Mouse (Mus musculus) neural tube, embryonic 13.5 days (tissue): ENCODE measurements around the gene Zc3h15. TPM values are rescaled to one million over a fixed set of nuclear protein-coding genes. Genes with fewer than 3 reads are reported as not detected.
"Not testable (repeated sequence)": the region's sequence is repeated elsewhere in the genome, so short reads cannot be mapped to it uniquely, and the experiment has no call there.

Experiments used
- ATAC-seq: fragments of 200-750 bp; cut with Nextera tagmentation; 2 replicates; pipeline ENCODE4 v1.8.0; 2017; ENCODE audit warnings: low read depth, mild to moderate bottlenecking, moderate TSS enrichment, moderate library complexity
- H3K27ac ChIP-seq: fragments of 300-500 bp; sonication (generic); replicated peaks from 2 replicates; pipeline ENCODE4 v1.5.1; 2015; ENCODE audit warnings: moderate library complexity, mild to moderate bottlenecking, inconsistent platforms
- H3K27me3 ChIP-seq: fragments of 300-500 bp; sonication (generic); 2 replicates; pipeline ENCODE4 v1.6.1; 2015; ENCODE audit warnings: mild to moderate bottlenecking, inconsistent platforms
- H3K36me3 ChIP-seq: fragments of 300-500 bp; sonication (generic); 2 replicates; pipeline ENCODE4 v1.6.1; 2015; ENCODE audit warnings: mild to moderate bottlenecking, inconsistent platforms
- H3K4me1 ChIP-seq: fragments of 300-500 bp; sonication (generic); replicated peaks from 2 replicates; pipeline ENCODE4 v1.6.1; 2015; ENCODE audit warnings: inconsistent platforms
- H3K4me2 ChIP-seq: fragments of 300-500 bp; sonication (generic); 2 replicates; pipeline ENCODE4 v1.6.1; 2015; ENCODE audit warnings: inconsistent platforms, mild to moderate bottlenecking, moderate library complexity
- H3K4me3 ChIP-seq: fragments of 300-500 bp; sonication (generic); 2 replicates; pipeline ENCODE4 v1.5.1; 2015; ENCODE audit warnings: mild to moderate bottlenecking, inconsistent platforms
- H3K9ac ChIP-seq: fragments of 300-500 bp; sonication (generic); 2 replicates; pipeline ENCODE4 v1.6.1; 2015; ENCODE audit warnings: moderate library complexity, mild to moderate bottlenecking, inconsistent platforms
- H3K9me3 ChIP-seq: fragments of 300-500 bp; sonication (generic); 2 replicates; pipeline ENCODE4 v1.6.1; 2016; ENCODE audit warnings: inconsistent platforms
- WGBS: fragments of 180-500 bp; shearing (Covaris S2); methylation state at CpG from one replicate; pipeline ENCODE4 v1.1.7; 2015; 5-methylcytosine and 5-hydroxymethylcytosine counted together
- polyA plus RNA-seq: library from polyadenylated mRNA; unstranded; fragments of >200 nt; fragmentation: Nextera tagmentation; extraction: Ambion mirVana; gene quantifications from 2 replicates; pipeline ENCODE4 v1.2.1, GENCODE M21; 2015

Zc3h15 gene
- polyA plus RNA-seq, 1 experiment from 2014 or later, result 203 TPM

GRCm38 (mm10) chr2:83652606-83653005 is 8.4 kb downstream of the Zc3h15 start:
- Histone ChIP-seq H3K9ac (no peak overlapping the region), H3K36me3 (peaks cover 11% of the 10 kb centered on the region; the same call in 1 of the 2 replicates), H3K9me3 (no peaks in the 10 kb centered on the region), H3K27me3 (no peaks in the 10 kb centered on the region), H3K27ac (no peak overlapping the region), H3K4me3 (no peak overlapping the region), H3K4me2 (no peak overlapping the region), H3K4me1 (peaks cover 18% of the 10 kb centered on the region)
- no peak for ATAC-seq

- no peak overlapping the region for H3K4me3 ChIP-seq
- H3K27me3 ChIP-seq, result no peaks in the 10 kb centered on the region
- WGBS, result 89% methylated on average over 3 of the region's 3 CpGs
- no peak overlapping the region for H3K27ac ChIP-seq
- ATAC-seq, result no peak
- no peaks in the 10 kb centered on the region for H3K9me3 ChIP-seq
- H3K4me1 ChIP-seq, result no peaks in the 10 kb centered on the region
- no peak overlapping the region for H3K4me2 ChIP-seq
- H3K36me3 ChIP-seq, result peaks cover 39% of the 10 kb centered on the region
- no peak overlapping the region for H3K9ac ChIP-seq
Measured at GRCm38 (mm10) chr2:83659279-83659678, 15.0 kb downstream of the Zc3h15 start.

- no peaks in the 10 kb centered on the region for H3K27me3 ChIP-seq
- ATAC-seq, result no peak
- H3K4me1 ChIP-seq, result no peaks in the 10 kb centered on the region
- H3K4me2 ChIP-seq, result no peak overlapping the region
- H3K36me3 ChIP-seq, result peaks cover 39% of the 10 kb centered on the region
- H3K27ac ChIP-seq, result no peak overlapping the region
- H3K9me3 ChIP-seq, result no peaks in the 10 kb centered on the region
- 92% methylated on average over 1 of the region's 1 CpGs for WGBS
- no peak overlapping the region for H3K4me3 ChIP-seq
- H3K9ac ChIP-seq, result no peak overlapping the region
Measured at GRCm38 (mm10) chr2:83660114-83660513, 15.9 kb downstream of the Zc3h15 start.

GRCm38 (mm10) chr2:83661351-83661750 is 17.1 kb downstream of the Zc3h15 start:
- no peak for ATAC-seq
- H3K4me2 ChIP-seq, result no peak overlapping the region
- H3K27me3 ChIP-seq, result no peaks in the 10 kb centered on the region
- no peak overlapping the region for H3K27ac ChIP-seq
- peaks cover 33% of the 10 kb centered on the region for H3K36me3 ChIP-seq
- H3K9ac ChIP-seq, result no peak overlapping the region
- H3K9me3 ChIP-seq, result no peaks in the 10 kb centered on the region
- WGBS, result 96% methylated on average over 6 of the region's 6 CpGs
- H3K4me3 ChIP-seq, result no peak overlapping the region
- no peaks in the 10 kb centered on the region for H3K4me1 ChIP-seq

GRCm38 (mm10) chr2:83665051-83665450 is 20.8 kb downstream of the Zc3h15 start:
- H3K27me3 ChIP-seq, H3K9ac ChIP-seq, H3K4me3 ChIP-seq, H3K27ac ChIP-seq, H3K4me2 ChIP-seq, H3K4me1 ChIP-seq, ATAC-seq, H3K9me3 ChIP-seq: not testable (repeated sequence)
- H3K36me3 ChIP-seq, result peaks cover 24% of the 10 kb centered on the region
- 91% methylated on average over 2 of the region's 2 CpGs for WGBS

- no peak overlapping the region for H3K4me2 ChIP-seq
- H3K4me3 ChIP-seq, result no peak overlapping the region
- H3K27me3 ChIP-seq, result no peaks in the 10 kb centered on the region
- ATAC-seq, result no peak
- H3K27ac ChIP-seq, result no peak overlapping the region
- H3K9me3 ChIP-seq, result no peaks in the 10 kb centered on the region
- peaks cover 27% of the 10 kb centered on the region for H3K36me3 ChIP-seq
- H3K4me1 ChIP-seq, result no peaks in the 10 kb centered on the region
- 89% methylated on average over 2 of the region's 2 CpGs for WGBS
- no peak overlapping the region for H3K9ac ChIP-seq
Measured at GRCm38 (mm10) chr2:83667430-83667829, 23.2 kb downstream of the Zc3h15 start.

- Histone ChIP-seq H3K27ac (no peak overlapping the region), H3K4me1 (no peaks in the 10 kb centered on the region), H3K36me3 (peaks cover 24% of the 10 kb centered on the region), H3K4me2 (no peak overlapping the region), H3K27me3 (no peaks in the 10 kb centered on the region), H3K9ac (no peak overlapping the region), H3K9me3 (no peaks in the 10 kb centered on the region), H3K4me3 (no peak overlapping the region)
- 80% methylated on average over 1 of the region's 1 CpGs for WGBS
- ATAC-seq, result no peak
Measured at GRCm38 (mm10) chr2:83668052-83668451, 23.8 kb downstream of the Zc3h15 start.

GRCm38 (mm10) chr2:83669988-83670387 is 25.8 kb downstream of the Zc3h15 start:
- ATAC-seq, result no peak
- Histone ChIP-seq H3K4me3 (no peak overlapping the region), H3K27me3 (no peaks in the 10 kb centered on the region), H3K36me3 (peaks cover 20% of the 10 kb centered on the region), H3K9me3 (no peaks in the 10 kb centered on the region), H3K4me2 (no peak overlapping the region), H3K9ac (no peak overlapping the region), H3K4me1 (peaks cover 9% of the 10 kb centered on the region), H3K27ac (no peak overlapping the region)
- WGBS, result 86% methylated on average over 5 of the region's 5 CpGs

GRCm38 (mm10) chr2:83671843-83672242 is 27.6 kb downstream of the Zc3h15 start:
- Histone ChIP-seq H3K4me1 (peaks cover 13% of the 10 kb centered on the region), H3K27ac (no peak overlapping the region)
- 95% methylated on average over 2 of the region's 2 CpGs for WGBS

GRCm38 (mm10) chr2:83673067-83673466 is 28.8 kb downstream of the Zc3h15 start:
- Histone ChIP-seq H3K27ac (no peak overlapping the region), H3K27me3 (no peaks in the 10 kb centered on the region), H3K9me3 (no peaks in the 10 kb centered on the region), H3K4me3 (no peak overlapping the region), H3K36me3 (peaks cover 15% of the 10 kb centered on the region), H3K9ac (no peak overlapping the region), H3K4me2 (no peak overlapping the region), H3K4me1 (peaks cover 13% of the 10 kb centered on the region)
- ATAC-seq, result no peak
- WGBS, result 71% methylated on average over 7 of the region's 7 CpGs

More at GRCm38 (mm10) chr2:83671843-83672242, 27.6 kb downstream of the Zc3h15 start:
- Histone ChIP-seq H3K27me3 (no peaks in the 10 kb centered on the region), H3K9me3 (no peaks in the 10 kb centered on the region), H3K4me2 (no peak overlapping the region), H3K36me3 (peaks cover 20% of the 10 kb centered on the region), H3K9ac (no peak overlapping the region), H3K4me3 (no peak overlapping the region)
- no peak for ATAC-seq

- Histone ChIP-seq H3K9me3 (no peaks in the 10 kb centered on the region), H3K36me3 (peaks cover 15% of the 10 kb centered on the region), H3K9ac (no peak overlapping the region), H3K4me1 (peaks cover 13% of the 10 kb centered on the region), H3K27me3 (no peaks in the 10 kb centered on the region), H3K4me3 (no peak overlapping the region), H3K27ac (no peak overlapping the region), H3K4me2 (no peak overlapping the region)
- 96% methylated on average over 2 of the region's 2 CpGs for WGBS
- ATAC-seq, result no peak
Measured at GRCm38 (mm10) chr2:83673843-83674242, 29.6 kb downstream of the Zc3h15 start.

- no peak overlapping the region for H3K27ac ChIP-seq
- ATAC-seq, result peak; percentile 65; the same call in 1 of the 2 replicates
- WGBS, result 56% methylated on average over 7 of the region's 7 CpGs
- no peaks in the 10 kb centered on the region for H3K27me3 ChIP-seq
- H3K9ac ChIP-seq, result no peak overlapping the region
- no peaks in the 10 kb centered on the region for H3K9me3 ChIP-seq
- no peak overlapping the region for H3K4me3 ChIP-seq
- H3K36me3 ChIP-seq, result peaks cover 15% of the 10 kb centered on the region
- H3K4me2 ChIP-seq, result no peak overlapping the region
- H3K4me1 ChIP-seq, result peaks cover 13% of the 10 kb centered on the region
Measured at GRCm38 (mm10) chr2:83674421-83674820, 30.2 kb downstream of the Zc3h15 start.

- no peak for ATAC-seq
- no peak overlapping the region for H3K4me2 ChIP-seq
- H3K36me3 ChIP-seq, result peaks cover 15% of the 10 kb centered on the region
- 76% methylated on average over 9 of the region's 9 CpGs for WGBS
- no peaks in the 10 kb centered on the region for H3K27me3 ChIP-seq
- H3K9me3 ChIP-seq, result no peaks in the 10 kb centered on the region
- no peak overlapping the region for H3K4me3 ChIP-seq
- H3K27ac ChIP-seq, result no peak overlapping the region
- no peak overlapping the region for H3K9ac ChIP-seq
- peaks cover 13% of the 10 kb centered on the region for H3K4me1 ChIP-seq
Measured at GRCm38 (mm10) chr2:83674896-83675295, 30.7 kb downstream of the Zc3h15 start.
